Mouse (Mus musculus) hindbrain, embryonic 12.5 days (tissue): ENCODE measurements at regions not wholly inside any gene's neighbourhood (a gene's known extent, or its start where the extent isn't known, plus 50 kb on each side); places are given as distances from the start of the nearest gene placed in this dataset.
A peak's percentile ranks its signal among the peaks of the same experiment; 100 is the strongest.
"Not testable (repeated sequence)": the region's sequence is repeated elsewhere in the genome, so short reads cannot be mapped to it uniquely, and the experiment has no call there.

Experiments used
- ATAC-seq: fragments of 200-750 bp; cut with Nextera tagmentation; 2 replicates; pipeline ENCODE4 v1.8.0; 2017; ENCODE audit warnings: moderate TSS enrichment; ENCODE audit not compliant: low FRiP score
- H3K27ac ChIP-seq: fragments of 300-500 bp; sonication (generic); 2 replicates; pipeline ENCODE4 v1.5.1; 2016; ENCODE audit warnings: mild to moderate bottlenecking
- H3K27me3 ChIP-seq: fragments of 300-500 bp; sonication (generic); 2 replicates; pipeline ENCODE4 v1.6.1; 2016; ENCODE audit warnings: mild to moderate bottlenecking
- H3K36me3 ChIP-seq: fragments of 300-500 bp; sonication (generic); 2 replicates; pipeline ENCODE4 v1.6.1; 2016; ENCODE audit warnings: mild to moderate bottlenecking
- H3K4me1 ChIP-seq: fragments of 300-500 bp; sonication (generic); 2 replicates; pipeline ENCODE4 v1.6.1; 2016
- H3K4me2 ChIP-seq: fragments of 300-500 bp; sonication (generic); replicated peaks from 2 replicates; pipeline ENCODE4 v1.6.1; 2016; ENCODE audit warnings: mild to moderate bottlenecking
- H3K4me3 ChIP-seq: fragments of 300-500 bp; sonication (generic); 2 replicates; pipeline ENCODE4 v1.5.1; 2016; ENCODE audit warnings: mild to moderate bottlenecking
- H3K9ac ChIP-seq: fragments of 300-500 bp; sonication (generic); 2 replicates; pipeline ENCODE4 v1.6.1; 2016; ENCODE audit warnings: mild to moderate bottlenecking, moderate library complexity
- H3K9me3 ChIP-seq: fragments of 300-500 bp; sonication (generic); replicated peaks from 2 replicates; pipeline ENCODE4 v1.6.1; 2016; ENCODE audit warnings: mild to moderate bottlenecking
- WGBS: fragments of 180-500 bp; shearing (Covaris S2); methylation state at CpG from one replicate; pipeline ENCODE4 v1.1.7; 2016; 5-methylcytosine and 5-hydroxymethylcytosine counted together

- Histone ChIP-seq H3K9ac (no peak overlapping the region), H3K36me3 (no peaks in the 10 kb centered on the region), H3K4me3 (no peak overlapping the region), H3K27ac (no peak overlapping the region), H3K4me2 (no peak overlapping the region), H3K4me1 (no peaks in the 10 kb centered on the region), H3K9me3 (no peaks in the 10 kb centered on the region), H3K27me3 (no peaks in the 10 kb centered on the region)
- ATAC-seq, result 0 out of 2 replicates have a peak, but pooled peaks have one; percentile 71
Measured at GRCm38 (mm10) chr10:6262029-6262428, 339.8 kb upstream of the Rgs17 start.

- H3K4me3 ChIP-seq, result no peak overlapping the region
- no peaks in the 10 kb centered on the region for H3K36me3 ChIP-seq
- no peaks in the 10 kb centered on the region for H3K4me1 ChIP-seq
- H3K9ac ChIP-seq, result no peak overlapping the region
- peak; percentile 41; the same call in 1 of the 2 replicates for ATAC-seq
- no peaks in the 10 kb centered on the region for H3K9me3 ChIP-seq
- no peaks in the 10 kb centered on the region for H3K27me3 ChIP-seq
- H3K27ac ChIP-seq, result no peak overlapping the region
- H3K4me2 ChIP-seq, result no peak overlapping the region
Measured at GRCm38 (mm10) chr10:6265662-6266061, 343.5 kb upstream of the Rgs17 start.

DNA sequence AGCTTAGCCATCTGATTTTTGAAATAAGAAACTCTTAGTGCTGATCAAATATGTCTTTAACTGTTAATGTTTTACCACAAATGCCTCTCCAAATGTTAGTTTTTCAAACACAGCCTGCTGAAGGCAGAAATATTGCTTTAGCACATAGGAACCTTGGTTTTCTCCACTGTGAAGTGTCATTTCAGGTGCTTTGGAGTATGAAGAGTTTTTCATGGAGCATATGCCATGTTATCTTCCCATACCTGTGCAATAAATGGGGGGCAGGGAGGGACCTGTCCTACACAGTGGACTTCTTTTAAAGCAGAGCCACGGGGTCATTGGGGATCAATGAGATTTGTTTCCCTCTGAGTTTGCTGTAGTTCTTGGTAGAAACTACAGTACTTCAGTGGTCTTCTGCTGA is 369.2 kb upstream of the Rgs17 start:
- no peak overlapping the region for H3K9ac ChIP-seq
- H3K27me3 ChIP-seq, result no peaks in the 10 kb centered on the region
- H3K9me3 ChIP-seq, result no peaks in the 10 kb centered on the region
- no peak overlapping the region for H3K27ac ChIP-seq
- H3K4me3 ChIP-seq, result no peak overlapping the region
- no peaks in the 10 kb centered on the region for H3K4me1 ChIP-seq
- no peak for ATAC-seq
- H3K36me3 ChIP-seq, result no peaks in the 10 kb centered on the region
- WGBS, result 60% methylated on average over 1 of the region's 1 CpGs
- H3K4me2 ChIP-seq, result no peak overlapping the region

DNA sequence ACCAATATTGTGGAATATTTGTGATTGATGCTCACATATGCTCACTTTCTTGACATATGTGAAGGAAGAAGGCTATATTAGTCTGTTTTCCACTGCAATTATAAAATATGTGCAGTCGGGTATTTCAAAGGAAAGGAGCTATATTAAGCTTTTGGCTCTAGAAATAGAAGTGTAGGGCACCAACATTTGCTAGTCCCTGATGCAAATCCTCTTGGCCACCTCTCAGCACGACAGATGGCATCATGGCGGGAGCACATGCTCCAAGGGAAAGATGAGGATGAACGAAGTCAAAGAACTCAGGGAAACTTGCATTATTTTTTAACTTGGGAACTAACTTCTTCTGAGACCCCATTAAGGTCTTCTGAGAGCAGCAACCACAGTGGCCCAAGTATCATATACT is 374.4 kb upstream of the Rgs17 start:
- Histone ChIP-seq H3K4me2 (no peak overlapping the region), H3K4me1 (no peaks in the 10 kb centered on the region), H3K27ac (no peak overlapping the region), H3K9ac (no peak overlapping the region), H3K36me3 (no peaks in the 10 kb centered on the region), H3K4me3 (no peak overlapping the region), H3K27me3 (no peaks in the 10 kb centered on the region), H3K9me3 (no peaks in the 10 kb centered on the region)
- ATAC-seq, result no peak
- 88% methylated on average over 4 of the region's 4 CpGs for WGBS

- H3K9me3 ChIP-seq, result no peaks in the 10 kb centered on the region
- WGBS, result 59% methylated on average over 1 of the region's 1 CpGs
- H3K9ac ChIP-seq, result no peak overlapping the region
- no peak overlapping the region for H3K4me3 ChIP-seq
- no peak; the same call in 1 of the 2 replicates for ATAC-seq
- no peaks in the 10 kb centered on the region for H3K4me1 ChIP-seq
- H3K36me3 ChIP-seq, result no peaks in the 10 kb centered on the region
- no peak overlapping the region for H3K4me2 ChIP-seq
- H3K27me3 ChIP-seq, result no peaks in the 10 kb centered on the region
- H3K27ac ChIP-seq, result no peak overlapping the region
Measured at GRCm38 (mm10) chr10:6297796-6298195, 375.6 kb upstream of the Rgs17 start.

DNA sequence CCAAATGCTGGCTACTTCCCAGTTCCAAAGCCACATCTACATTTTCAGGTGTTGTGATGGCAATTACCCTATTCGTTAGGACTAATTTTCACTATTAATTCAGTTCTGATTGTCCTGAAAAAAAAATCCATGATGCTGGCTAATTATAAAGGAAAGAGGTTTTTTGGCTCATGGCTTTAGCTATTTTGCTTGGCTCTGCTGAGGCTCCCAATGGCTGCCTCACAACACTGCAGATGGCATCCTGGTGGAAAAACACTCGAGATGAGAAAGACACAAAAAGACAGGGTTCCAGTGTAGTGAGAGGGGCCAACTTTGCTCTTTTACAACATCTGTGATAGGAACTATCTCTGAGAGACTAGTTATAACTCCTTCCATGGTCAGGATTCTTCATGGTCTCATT is 376.5 kb upstream of the Rgs17 start:
- H3K4me1 ChIP-seq, result no peaks in the 10 kb centered on the region
- ATAC-seq, result no peak
- H3K4me2 ChIP-seq, result no peak overlapping the region
- no peak overlapping the region for H3K27ac ChIP-seq
- no peak overlapping the region for H3K4me3 ChIP-seq
- H3K27me3 ChIP-seq, result no peaks in the 10 kb centered on the region
- H3K36me3 ChIP-seq, result no peaks in the 10 kb centered on the region
- no peaks in the 10 kb centered on the region for H3K9me3 ChIP-seq
- WGBS, result 75% methylated on average over 2 of the region's 2 CpGs
- H3K9ac ChIP-seq, result no peak overlapping the region

GRCm38 (mm10) chr10:6301514-6301913 is 379.3 kb upstream of the Rgs17 start:
- no peak overlapping the region for H3K4me3 ChIP-seq
- no peak overlapping the region for H3K27ac ChIP-seq
- no peaks in the 10 kb centered on the region for H3K9me3 ChIP-seq
- no peaks in the 10 kb centered on the region for H3K4me1 ChIP-seq
- H3K9ac ChIP-seq, result no peak overlapping the region
- no peaks in the 10 kb centered on the region for H3K36me3 ChIP-seq
- no peak overlapping the region for H3K4me2 ChIP-seq
- no peak for ATAC-seq
- H3K27me3 ChIP-seq, result no peaks in the 10 kb centered on the region

DNA sequence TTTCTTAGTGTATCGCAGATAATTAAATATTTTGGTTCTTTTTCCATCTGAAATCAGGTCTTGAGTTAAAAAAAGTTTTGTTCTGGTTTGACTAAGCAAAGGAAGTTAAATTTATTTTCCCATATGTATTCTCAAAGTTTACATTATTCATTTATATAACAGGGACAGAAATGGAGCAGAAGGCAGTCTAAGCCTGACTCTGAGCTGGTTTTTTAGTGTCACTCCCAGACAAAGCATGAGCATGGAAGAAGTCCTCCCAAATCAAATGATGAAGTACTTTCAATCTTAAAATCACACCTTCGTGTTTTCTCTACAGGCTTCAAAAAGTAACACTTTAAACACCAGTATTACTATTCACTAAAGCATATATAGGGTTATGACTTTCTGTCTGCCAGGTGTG is 387.2 kb upstream of the Rgs17 start:
- Histone ChIP-seq H3K9me3 (no peaks in the 10 kb centered on the region), H3K4me3 (no peak overlapping the region), H3K27ac (no peak overlapping the region), H3K9ac (no peak overlapping the region), H3K27me3 (no peaks in the 10 kb centered on the region), H3K4me1 (no peaks in the 10 kb centered on the region), H3K4me2 (no peak overlapping the region), H3K36me3 (no peaks in the 10 kb centered on the region)
- 83% methylated on average over 2 of the region's 2 CpGs for WGBS
- no peak for ATAC-seq

- no peaks in the 10 kb centered on the region for H3K4me1 ChIP-seq
- no peaks in the 10 kb centered on the region for H3K36me3 ChIP-seq
- no peak overlapping the region for H3K4me3 ChIP-seq
- no peak overlapping the region for H3K27ac ChIP-seq
- no peaks in the 10 kb centered on the region for H3K27me3 ChIP-seq
- WGBS, result 79% methylated on average over 8 of the region's 8 CpGs
- no peak overlapping the region for H3K4me2 ChIP-seq
- no peak overlapping the region for H3K9ac ChIP-seq
- H3K9me3 ChIP-seq, result no peaks in the 10 kb centered on the region
- no peak for ATAC-seq
Measured at GRCm38 (mm10) chr10:6341572-6341971, 416.7 kb upstream of the Oprm1 start.

GRCm38 (mm10) chr10:6349216-6349615 is 409.1 kb upstream of the Oprm1 start:
- H3K9me3 ChIP-seq, H3K36me3 ChIP-seq, H3K4me1 ChIP-seq, H3K9ac ChIP-seq, H3K4me2 ChIP-seq, ATAC-seq, H3K27ac ChIP-seq, H3K4me3 ChIP-seq, H3K27me3 ChIP-seq: not testable (repeated sequence)
- 87% methylated on average over 14 of the region's 14 CpGs for WGBS

GRCm38 (mm10) chr10:6366182-6366581 is 392.1 kb upstream of the Oprm1 start:
- no peaks in the 10 kb centered on the region for H3K27me3 ChIP-seq
- H3K9me3 ChIP-seq, result no peaks in the 10 kb centered on the region
- no peaks in the 10 kb centered on the region for H3K4me1 ChIP-seq
- H3K4me3 ChIP-seq, result no peak overlapping the region
- no peak overlapping the region for H3K9ac ChIP-seq
- H3K27ac ChIP-seq, result no peak overlapping the region
- WGBS, result 58% methylated on average over 4 of the region's 4 CpGs
- no peak overlapping the region for H3K4me2 ChIP-seq
- no peaks in the 10 kb centered on the region for H3K36me3 ChIP-seq
- no peak for ATAC-seq

DNA sequence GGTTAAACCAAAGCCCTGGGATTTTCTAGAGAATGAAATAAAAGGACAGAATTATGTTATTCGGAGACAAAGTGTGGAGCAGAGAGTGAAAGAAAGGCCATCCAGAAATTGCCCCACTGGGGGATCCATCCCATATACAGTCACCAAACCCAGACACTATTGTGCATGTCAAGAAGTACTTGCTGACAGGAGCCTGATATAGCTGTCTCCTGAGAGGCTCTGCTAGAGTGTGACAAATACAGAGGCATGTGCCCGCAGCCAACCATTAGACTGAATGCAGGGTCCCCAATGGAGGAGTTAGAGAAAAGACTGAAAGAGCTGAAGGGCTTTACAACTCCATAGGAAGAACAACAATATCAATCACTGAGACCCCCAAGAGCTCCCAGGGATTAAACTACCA is 386.6 kb upstream of the Oprm1 start:
- ATAC-seq, result no peak
- H3K36me3 ChIP-seq, result no peaks in the 10 kb centered on the region
- no peaks in the 10 kb centered on the region for H3K9me3 ChIP-seq
- no peaks in the 10 kb centered on the region for H3K4me1 ChIP-seq
- H3K4me2 ChIP-seq, result no peak overlapping the region
- H3K4me3 ChIP-seq, result no peak overlapping the region
- no peak overlapping the region for H3K27ac ChIP-seq
- WGBS, result 79% methylated on average over 2 of the region's 2 CpGs
- H3K27me3 ChIP-seq, result no peaks in the 10 kb centered on the region
- H3K9ac ChIP-seq, result no peak overlapping the region

GRCm38 (mm10) chr10:6417336-6418105 is 340.8 kb upstream of the Oprm1 start:
- H3K27me3 ChIP-seq, H3K4me3 ChIP-seq, ATAC-seq, H3K4me1 ChIP-seq, H3K9ac ChIP-seq, H3K9me3 ChIP-seq, H3K27ac ChIP-seq, H3K4me2 ChIP-seq, H3K36me3 ChIP-seq: not testable (repeated sequence)
- WGBS, result 82% methylated on average over 12 of the region's 12 CpGs
